Mouse (Mus musculus) small intestine, adult 2 months (tissue): Measurements from ENCODE around the gene Rhbg.
A peak's percentile ranks its signal among the peaks of the same experiment; 100 is the strongest.

ENCODE experiments used
- CTCF ChIP-seq: fragments of 200-500 bp; IDR thresholded peaks from 2 replicates; pipeline ENCODE4 v1.5.1; 2012; ENCODE audit warnings: low read depth, mild to moderate bottlenecking, control low read depth, inconsistent platforms, low read length, moderate library complexity, mixed read lengths; ENCODE audit not compliant: insufficient replicate concordance, insufficient read length; ENCODE audit errors: extremely low read depth
- POLR2A ChIP-seq: fragments of 200-500 bp; IDR thresholded peaks from 2 replicates; pipeline ENCODE4 v1.6.1; 2012; ENCODE audit warnings: low read depth, mild to moderate bottlenecking, control low read depth, inconsistent platforms, low read length, moderate library complexity

DNA sequence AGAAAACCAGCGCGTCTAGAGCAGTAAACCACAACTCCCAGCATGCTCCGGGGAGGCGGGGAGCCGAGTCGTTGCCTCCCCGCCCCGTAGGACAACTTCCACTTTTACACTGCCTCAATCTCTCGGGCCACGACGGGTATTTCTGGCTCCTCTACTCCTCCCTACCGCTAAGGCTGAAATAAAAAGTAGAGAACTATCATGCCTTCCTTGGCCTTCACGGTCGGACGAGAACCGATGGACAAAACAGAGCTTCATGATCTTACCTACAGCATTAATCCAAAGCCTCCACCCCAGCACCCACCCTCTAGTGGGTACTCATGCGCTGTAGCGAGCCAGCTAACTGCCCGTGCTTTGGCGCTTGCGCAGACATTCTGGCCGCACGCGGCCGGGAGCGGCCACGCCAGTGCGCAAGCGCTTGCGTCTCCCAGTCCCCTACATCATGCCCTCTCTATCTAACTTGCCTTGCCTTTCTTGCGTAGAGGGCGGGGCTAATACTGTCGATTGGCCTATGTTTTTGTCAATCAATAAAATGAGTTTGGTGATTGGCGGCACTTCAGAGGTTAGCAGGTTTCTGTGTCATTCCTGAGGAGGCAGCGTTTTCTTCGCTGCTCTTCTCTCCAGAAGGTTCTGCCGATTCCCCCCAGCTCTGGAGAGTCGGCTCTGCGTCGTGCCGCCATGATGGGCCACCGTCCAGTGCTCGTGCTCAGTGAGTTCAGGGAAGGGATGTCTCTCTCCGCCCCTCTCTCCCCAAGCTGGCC lies 42.2 kb upstream of the Rhbg start, which contains the start of the genes Tsacc and Cct3:
- peak; percentile 38; the same call in 1 of the 2 replicates for TF ChIP-seq CTCF
- TF ChIP-seq POLR2A, result peak; percentile 33; the same call in 1 of the 2 replicates
